17 mouse cellular contexts compared by ENCODE assay signal in the genomic region with DNA sequence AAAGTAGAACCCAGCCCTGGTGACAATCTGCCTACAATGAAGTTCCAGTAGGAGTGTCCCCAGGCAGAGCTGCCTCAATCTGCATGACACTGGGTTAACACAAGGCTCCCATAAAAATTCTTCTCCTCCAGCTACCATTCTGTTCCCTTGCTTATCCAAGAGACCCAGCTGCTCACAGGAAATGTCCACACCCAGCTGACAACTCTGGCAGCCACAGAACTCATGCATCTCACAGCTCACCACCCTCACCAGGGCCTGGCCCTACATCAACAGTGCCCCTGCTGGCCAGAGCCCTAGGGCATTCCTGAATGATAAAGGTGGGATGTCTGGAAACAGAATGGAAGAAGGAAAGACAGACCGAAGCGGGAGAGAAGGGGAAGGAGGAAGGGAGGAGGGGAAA.
DNase-seq lines count a peak whose midpoint lies in the region; ATAC-seq and TF ChIP-seq lines count a peak whose summit lies in the region.
"Had no signal": no experiment of that assay in that cellular context is flagged by ENCODE, and none has a peak within 500 bp of the region (broad histone marks: within the 10 kb centered on the region; RNA-seq: fewer than 3 reads in every experiment).

No protein-coding gene starts in this region.

- no peak for DNase-seq in kidney, postnatal 0 days (ENCODE audit: low spot score)
- no peak for DNase-seq in kidney, adult 8-10 months
- no peak for DNase-seq in G1E (ENCODE audit: low spot score)
- DNase-seq in cerebellum, adult 8-10 months, result no peak
- DNase-seq in adrenal gland, postnatal 36 days, result no peak
- DNase-seq: cerebellum, adult 11 months; kidney, postnatal 14 days; lung, adult 18-20 months; right cerebral cortex, postnatal 4 days had no signal

- H3K9me3 ChIP-seq in kidney, postnatal 0 days (replicated peaks; ENCODE audit: low read length), result no peaks in the 10 kb centered on the region
- H3K9me3 ChIP-seq in G1E (replicated peaks), result peaks cover 7% of the 10 kb centered on the region
- H3K9me3 ChIP-seq: embryonic facial prominence, embryonic 13.5 days; forebrain, embryonic 12.5 days; hindbrain, embryonic 10.5 days; intestine, embryonic 15.5 days had no signal

- no peak for ATAC-seq in kidney, postnatal 0 days (replicated peaks; ENCODE audit: low FRiP score, low read depth)
- peak; percentile 38; the same call in 1 of the 2 replicates for ATAC-seq in G1E (ENCODE audit: extremely low read depth, insufficient number of reproducible peaks, low FRiP score, poor library complexity, severe bottlenecking)
- peak; percentile 92 for ATAC-seq in erythroid progenitor cell, adult 5-6 weeks (replicated peaks; ENCODE audit: low FRiP score, poor library complexity, severe bottlenecking)
- peak; percentile 52 for ATAC-seq in megakaryocyte-erythroid progenitor cell, adult 5-6 weeks (replicated peaks; ENCODE audit: low FRiP score, low TSS enrichment, poor library complexity, severe bottlenecking)
- ATAC-seq: CD4-positive, CD25-positive, alpha-beta regulatory T cell, adult 4 months; intestine, embryonic 15.5 days; Patski had no signal

- H3K4me3 ChIP-seq in kidney, postnatal 0 days (replicated peaks; ENCODE audit: low read depth, low read length), result no peak overlapping the region
- no peak overlapping the region for H3K4me3 ChIP-seq in G1E (ENCODE audit: low read depth, low read length)
- H3K4me3 ChIP-seq: embryonic facial prominence, embryonic 13.5 days; forebrain, embryonic 12.5 days; hindbrain, embryonic 10.5 days; intestine, embryonic 15.5 days had no signal

- no peak overlapping the region for H3K27ac ChIP-seq in kidney, postnatal 0 days
- H3K27ac ChIP-seq: embryonic facial prominence, embryonic 13.5 days; forebrain, embryonic 12.5 days; hindbrain, embryonic 10.5 days; intestine, embryonic 15.5 days had no signal

- H3K36me3 ChIP-seq in kidney, postnatal 0 days (ENCODE audit: insufficient read depth, low read length), result peaks cover 65% of the 10 kb centered on the region
- peaks cover 66% of the 10 kb centered on the region for H3K36me3 ChIP-seq in G1E (replicated peaks)

- no peaks in the 10 kb centered on the region for H3K4me1 ChIP-seq in kidney, postnatal 0 days (replicated peaks; ENCODE audit: insufficient read depth, low read length)
- H3K4me1 ChIP-seq in G1E (ENCODE audit: insufficient read depth, low read depth, low read length), result peaks cover 18% of the 10 kb centered on the region
- H3K4me1 ChIP-seq: intestine, embryonic 15.5 days had no signal

- TF ChIP-seq CTCF in kidney, postnatal 0 days (IDR thresholded peaks at IDR 0.05; ENCODE audit: low read depth), result peak; percentile 34; the same call in 1 of the 2 replicates
- TF ChIP-seq CTCF in G1E (IDR thresholded peaks at IDR 0.05; ENCODE audit: low read depth, low read length), result no peak

- no peak overlapping the region for H3K4me2 ChIP-seq in kidney, postnatal 0 days (ENCODE audit: low read length)
- H3K4me2 ChIP-seq: embryonic facial prominence, embryonic 13.5 days; forebrain, embryonic 12.5 days; intestine, embryonic 15.5 days had no signal

- H3K9ac ChIP-seq in kidney, postnatal 0 days (ENCODE audit: low read depth, low read length), result no peak overlapping the region
- H3K9ac ChIP-seq: embryonic facial prominence, embryonic 13.5 days; forebrain, embryonic 12.5 days; intestine, embryonic 15.5 days had no signal

- WGBS in kidney, postnatal 0 days, result 92% methylated on average over 2 of the region's 2 CpGs

- no peaks in the 10 kb centered on the region for H3K27me3 ChIP-seq in kidney, postnatal 0 days (ENCODE audit: insufficient read depth, low read length)
- H3K27me3 ChIP-seq in G1E (ENCODE audit: insufficient read depth, low read length), result no peaks in the 10 kb centered on the region
- H3K27me3 ChIP-seq: embryonic facial prominence, embryonic 13.5 days; forebrain, embryonic 12.5 days; intestine, embryonic 15.5 days; Patski had no signal
